Mouse (Mus musculus): ENCODE measurements around the gene Ube2e2.

Ube2e2 gene

GRCm38 (mm10) chr14:18893947-18894445 is at the start of gene Ube2e2:
TSS of gene Ube2e2 (minus strand) at chr14:18894267.
- DNase-seq: no peak

GRCm38 (mm10) chr14:18940068-18940467 is 46.0 kb upstream of the Ube2e2 start:
- DNase-seq: no peak

GRCm38 (mm10) chr14:18903553-18903952 is 9.5 kb upstream of the Ube2e2 start:
- no peak for DNase-seq

- peak; percentile 91 for DNase-seq
These were observed 733 bp downstream of the Ube2e2 start for GRCm38 (mm10) chr14:18893121-18893946.

DNA sequence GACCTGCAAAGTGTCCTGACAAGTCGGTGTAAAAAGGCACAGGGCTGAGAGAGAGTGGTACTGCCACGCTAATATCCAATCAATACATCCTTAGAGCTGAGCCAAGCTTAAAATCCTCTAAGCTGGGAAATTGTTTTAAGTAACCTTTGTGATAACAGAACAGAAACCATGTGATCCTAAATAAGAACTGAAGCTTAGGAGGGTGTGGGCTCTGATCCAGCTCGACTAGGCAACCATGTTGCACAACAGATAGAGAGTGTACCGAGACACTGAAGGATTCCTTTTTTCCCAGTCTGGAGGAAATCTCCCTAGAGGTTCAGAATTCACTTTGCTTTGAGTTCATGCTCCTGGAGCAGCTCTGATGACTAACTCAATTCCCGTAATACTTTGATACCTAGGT is 4.5 kb downstream of the Ube2e2 start:
- peak; percentile 14 for DNase-seq

DNA sequence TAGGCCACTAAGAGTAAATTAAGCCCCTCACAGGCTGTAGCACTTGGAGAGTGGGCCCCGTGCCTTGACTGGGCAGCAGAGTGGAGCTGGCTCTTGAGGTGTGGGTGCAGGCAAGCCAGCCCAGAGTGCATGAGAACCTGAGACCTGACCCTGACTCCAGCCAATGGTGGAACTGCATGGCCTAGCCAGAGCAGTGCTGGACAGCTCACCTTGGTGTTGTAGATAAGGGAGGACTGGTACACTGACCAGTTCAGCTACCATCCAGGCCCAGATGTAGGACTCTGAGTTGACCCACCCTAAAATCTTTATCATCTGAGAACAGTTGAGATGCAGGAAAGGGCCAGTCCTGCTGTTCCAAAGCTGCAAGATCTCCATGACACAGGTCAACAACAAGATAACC is 11.6 kb downstream of the Ube2e2 start:
- DNase-seq: no peak

DNA sequence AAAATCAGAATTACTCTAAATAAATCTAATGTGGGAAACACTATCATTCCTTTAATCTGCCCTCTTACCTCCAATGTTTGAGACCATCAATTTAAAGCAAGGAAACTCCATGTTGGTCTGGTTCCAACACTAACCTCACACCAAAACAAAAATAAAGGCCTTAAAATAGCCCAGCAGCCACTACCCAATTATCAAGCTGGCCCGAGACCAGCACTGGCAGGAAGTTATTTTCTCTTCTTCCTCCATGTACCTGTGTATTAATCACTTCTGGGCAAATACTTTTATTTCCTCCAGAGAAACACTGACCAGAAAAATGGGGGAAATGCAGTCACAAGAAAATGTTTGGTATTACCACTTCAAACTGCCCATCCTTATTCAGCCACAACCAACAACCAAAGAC is 23.4 kb downstream of the Ube2e2 start:
- DNase-seq: no peak

GRCm38 (mm10) chr14:18828661-18829060 is 65.4 kb downstream of the Ube2e2 start:
- no peak for DNase-seq

DNA sequence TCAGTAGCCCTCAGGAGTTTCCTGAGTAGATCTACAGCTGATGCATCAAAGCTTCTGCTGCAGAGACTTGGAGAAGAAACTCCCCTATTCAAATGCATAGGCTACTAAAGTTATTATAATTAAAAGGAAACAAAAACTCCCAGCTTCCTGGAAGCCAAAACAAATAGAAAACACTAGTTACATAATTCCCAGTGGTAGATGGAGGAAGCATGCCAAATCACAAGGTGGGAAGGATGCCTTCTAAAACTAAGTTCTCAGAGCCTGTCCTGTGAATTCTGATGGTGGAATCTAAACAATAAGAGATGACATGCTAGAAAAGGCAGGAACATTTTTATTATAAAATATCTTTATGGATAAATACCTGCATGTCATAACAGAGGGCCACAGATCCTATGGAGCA is 67.3 kb downstream of the Ube2e2 start:
- DNase-seq: no peak

DNA sequence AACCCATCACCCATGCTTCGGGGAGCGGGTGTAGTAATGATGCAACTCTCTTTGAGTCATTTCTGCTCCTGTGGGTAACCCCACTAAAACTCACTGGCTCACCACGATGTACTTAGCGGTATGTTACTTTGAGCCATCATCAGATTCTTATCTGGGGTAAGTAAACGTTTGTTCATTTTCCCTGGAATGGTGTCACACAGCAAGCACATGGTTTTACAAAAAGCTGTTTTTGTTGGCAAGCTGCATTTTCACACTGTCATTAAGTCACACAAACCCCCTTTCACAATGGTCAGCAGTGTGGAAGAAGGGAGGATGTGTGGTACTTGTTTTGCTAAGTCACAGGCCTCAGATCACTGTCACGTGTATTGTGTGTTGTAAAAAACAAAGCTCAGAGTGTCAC is 73.4 kb downstream of the Ube2e2 start:
- DNase-seq: no peak

- DNase-seq: no peak
These were observed 97.2 kb downstream of the Ube2e2 start for GRCm38 (mm10) chr14:18796857-18797256.

GRCm38 (mm10) chr14:18795787-18796186 is 98.3 kb downstream of the Ube2e2 start:
- no peak for DNase-seq

- DNase-seq: no peak
These were observed 114.9 kb downstream of the Ube2e2 start for GRCm38 (mm10) chr14:18778993-18779675.

DNA sequence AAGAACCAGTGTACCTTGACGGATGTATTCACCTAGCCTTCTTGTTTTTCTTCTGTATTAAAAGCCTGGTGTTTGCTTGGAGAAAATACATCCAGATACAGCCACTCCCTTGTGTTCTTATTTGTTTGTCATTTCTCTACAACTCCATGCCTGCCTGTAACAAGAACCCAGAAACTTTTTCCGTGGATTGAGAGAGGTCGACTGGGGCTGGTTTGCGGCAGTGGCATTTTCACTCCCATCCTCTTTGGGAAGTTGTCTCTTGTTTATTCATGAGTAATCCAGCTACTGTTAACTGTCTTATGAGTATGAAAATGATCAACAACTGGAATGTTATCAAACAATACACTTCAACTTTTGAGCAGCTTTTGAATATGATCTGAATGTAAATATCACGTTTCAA is 115.8 kb downstream of the Ube2e2 start:
- DNase-seq: no peak

- no peak for DNase-seq
These were observed 117.9 kb downstream of the Ube2e2 start for GRCm38 (mm10) chr14:18776132-18776531.

- DNase-seq: no peak
These were observed 120.3 kb downstream of the Ube2e2 start for GRCm38 (mm10) chr14:18773724-18774123.

DNA sequence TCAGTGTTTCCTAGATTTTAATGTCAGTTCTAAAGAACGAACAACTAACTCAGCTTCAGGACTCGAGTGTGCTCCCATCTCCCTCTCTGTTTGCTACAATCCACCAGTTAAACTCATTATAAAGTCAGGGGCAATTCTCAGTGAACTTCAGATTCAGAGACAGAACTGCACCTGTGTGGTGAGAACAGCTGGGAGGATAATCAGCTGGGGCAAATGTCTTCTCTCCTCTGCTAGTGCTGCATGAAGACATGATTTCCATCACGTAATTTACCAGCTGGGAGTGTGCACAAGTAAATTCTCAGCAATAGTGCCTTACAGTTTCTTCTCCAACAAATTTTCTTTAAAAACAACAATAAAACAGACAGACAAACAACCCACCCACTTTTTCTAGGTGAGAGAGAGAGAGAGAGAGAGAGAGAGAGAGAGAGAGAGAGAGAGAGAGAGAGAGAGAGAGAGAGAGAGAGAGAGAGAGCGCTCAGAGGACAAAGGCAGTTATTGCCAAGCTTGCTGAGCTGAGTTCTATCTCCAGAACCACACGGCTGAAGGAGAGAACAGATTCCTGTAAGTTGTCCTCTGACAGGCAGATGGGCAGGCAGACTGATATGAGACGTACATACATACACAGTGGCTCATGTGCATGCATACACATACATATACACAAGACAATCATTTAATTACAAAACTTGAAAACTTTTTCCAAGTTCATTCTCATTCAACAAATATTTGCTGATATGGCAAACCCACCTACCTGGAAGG is 134.3 kb downstream of the Ube2e2 start:
- no peak for DNase-seq

DNA sequence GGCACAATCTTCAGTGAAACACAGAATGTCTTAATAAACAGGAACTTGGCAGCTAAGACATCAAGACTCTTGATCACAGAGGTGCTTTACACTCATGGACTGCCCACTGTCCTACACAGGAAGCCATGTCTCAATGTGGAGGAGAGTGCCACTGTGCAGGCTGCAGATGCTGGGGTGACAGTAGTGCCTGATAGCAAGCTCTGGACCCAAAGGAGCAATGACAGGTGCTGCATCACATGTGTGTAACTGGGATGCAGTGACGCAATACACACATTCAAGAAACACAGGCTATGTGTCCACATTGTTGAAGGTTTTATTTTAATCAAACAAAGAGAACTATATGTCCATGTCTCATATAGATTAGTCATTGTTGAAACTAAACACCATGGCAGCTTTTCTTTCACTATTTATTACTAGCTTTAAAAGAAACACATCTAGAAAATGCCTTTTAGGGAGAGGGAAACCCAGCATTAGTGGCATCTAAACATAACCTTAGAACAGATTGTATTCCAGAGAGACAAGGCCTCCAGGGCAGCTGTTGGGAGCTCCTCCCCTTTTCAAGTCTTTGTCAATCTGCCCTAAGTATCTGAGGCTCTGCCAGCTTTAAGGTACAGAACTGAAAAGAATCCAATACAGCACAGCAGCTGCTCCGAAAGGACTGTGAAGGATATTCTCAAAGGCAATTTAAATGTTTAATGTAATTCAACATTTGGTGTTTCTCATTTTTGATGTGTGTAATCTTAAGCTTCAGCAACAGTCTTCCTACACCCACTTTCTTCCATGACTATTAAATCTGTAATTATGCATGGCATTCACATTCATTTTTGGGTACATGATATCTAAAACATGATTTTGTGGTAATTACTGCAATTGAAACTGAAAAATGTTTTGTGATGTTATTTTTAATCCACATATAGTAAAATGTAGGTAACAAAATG is 135.2 kb downstream of the Ube2e2 start:
- DNase-seq: no peak

GRCm38 (mm10) chr14:18758003-18758402 is 136.1 kb downstream of the Ube2e2 start:
- no peak for DNase-seq

DNA sequence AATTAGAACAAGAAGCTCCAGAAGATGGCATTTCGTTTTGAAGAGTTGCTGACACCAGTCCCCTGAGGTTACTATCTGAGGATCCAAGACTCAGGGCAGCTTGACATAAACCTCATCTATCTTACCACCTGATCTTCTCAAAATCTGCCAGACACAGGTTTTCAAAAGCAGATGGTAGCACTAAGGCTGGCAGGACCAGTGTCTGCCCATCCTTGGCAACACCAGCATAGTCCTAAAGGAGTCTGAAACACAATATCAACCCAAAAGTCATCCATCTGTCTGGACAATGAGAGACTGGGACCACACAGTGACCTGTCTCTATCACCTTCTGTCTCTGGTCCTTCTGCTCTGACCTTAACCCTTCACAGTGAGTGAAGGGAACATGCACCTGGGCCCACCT is 138.7 kb downstream of the Ube2e2 start:
- no peak for DNase-seq

- no peak for DNase-seq
These were observed 139.5 kb downstream of the Ube2e2 start for GRCm38 (mm10) chr14:18754595-18754994.

DNA sequence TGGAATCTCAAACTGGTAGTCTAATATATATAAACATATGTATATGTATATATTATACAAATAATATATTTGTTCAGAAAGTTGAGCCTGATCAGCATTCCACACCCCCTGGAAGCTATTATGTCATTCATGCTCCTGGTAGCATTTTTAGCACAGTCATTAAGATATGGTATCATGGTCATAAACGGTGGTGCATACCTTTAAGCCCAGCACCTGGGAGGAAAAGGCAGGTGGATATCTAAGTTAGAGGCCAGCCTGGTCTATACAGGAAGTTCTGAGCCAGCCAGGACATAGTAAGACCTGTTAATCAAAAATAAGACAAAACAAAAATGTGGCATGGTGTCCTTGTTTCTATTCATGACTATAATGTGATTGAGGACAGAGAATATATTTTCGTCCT is 140.1 kb downstream of the Ube2e2 start:
- no peak for DNase-seq

All from lung, postnatal 14 days (tissue).